In the genomic region with DNA sequence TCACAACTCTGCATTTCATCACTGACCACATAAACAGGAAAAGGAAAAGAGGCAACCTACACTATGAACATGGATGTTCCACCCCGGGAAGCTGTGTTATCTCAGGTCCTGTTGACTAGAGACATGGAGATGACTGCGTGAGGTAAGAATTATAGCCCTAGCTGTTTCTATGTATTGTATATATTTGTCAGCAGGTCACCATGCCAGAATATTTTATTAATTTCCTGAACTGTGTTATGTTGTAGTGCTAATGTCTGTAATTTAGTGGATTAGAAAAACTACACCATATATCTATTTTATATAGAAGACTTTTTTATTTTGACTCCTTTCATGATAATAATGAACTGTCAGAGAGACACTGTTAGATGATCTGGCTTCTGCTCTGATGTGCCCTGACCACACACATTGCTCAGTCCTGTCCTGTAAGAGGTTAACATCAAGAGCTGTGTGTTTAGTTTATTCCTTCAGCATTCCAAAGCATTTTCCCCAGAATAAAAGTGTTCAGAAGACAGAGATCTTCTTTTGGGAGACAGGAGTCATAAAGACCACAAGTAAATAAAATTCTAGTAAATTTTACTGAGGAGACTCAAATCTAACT, we compare ENCODE assay signal across 17 mouse cellular contexts.
A peak's percentile ranks its signal among the peaks of the same experiment; 100 is the strongest.
DNase-seq lines count a peak whose midpoint lies in the region; ATAC-seq and TF ChIP-seq lines count a peak whose summit lies in the region.
"Had no signal": no experiment of that assay in that cellular context is flagged by ENCODE, and none has a peak within 500 bp of the region (broad histone marks: within the 10 kb centered on the region; RNA-seq: fewer than 3 reads in every experiment).

No protein-coding gene starts in this region.

- no peaks in the 10 kb centered on the region for H3K36me3 ChIP-seq in embryonic facial prominence, embryonic 14.5 days (ENCODE audit: control insufficient read depth, insufficient read depth, low read length)
- H3K36me3 ChIP-seq in embryonic facial prominence, embryonic 10.5 days (replicated peaks) = no peaks in the 10 kb centered on the region
- no peaks in the 10 kb centered on the region for H3K36me3 ChIP-seq in heart, embryonic 16.5 days (ENCODE audit: control insufficient read depth, insufficient read depth)
- no peaks in the 10 kb centered on the region for H3K36me3 ChIP-seq in kidney, embryonic 16.5 days (ENCODE audit: insufficient read depth, low read length)
- H3K36me3 ChIP-seq in lung, embryonic 16.5 days (ENCODE audit: control insufficient read depth, insufficient read depth, low read length) = no peaks in the 10 kb centered on the region
- H3K36me3 ChIP-seq: hindbrain, embryonic 13.5 days; limb, embryonic 15.5 days had no signal

- ATAC-seq in embryonic facial prominence, embryonic 14.5 days (ENCODE audit: low read depth) = no peak
- no peak for ATAC-seq in heart, embryonic 16.5 days (replicated peaks; ENCODE audit: extremely low read depth, insufficient read depth, low FRiP score)
- ATAC-seq in kidney, embryonic 16.5 days (ENCODE audit: low FRiP score, low TSS enrichment) = peak; percentile 78
- no peak; the same call in 1 of the 2 replicates for ATAC-seq in lung, embryonic 16.5 days (ENCODE audit: low read depth)
- ATAC-seq: CD4-positive, CD25-positive, alpha-beta regulatory T cell, adult 4 months; Patski had no signal

- H3K27ac ChIP-seq in embryonic facial prominence, embryonic 14.5 days (replicated peaks; ENCODE audit: low read depth, low read length) = no peak overlapping the region; the same call in 1 of the 2 replicates
- H3K27ac ChIP-seq in embryonic facial prominence, embryonic 10.5 days (replicated peaks) = no peak overlapping the region
- peak overlapping the region; percentile 61 for H3K27ac ChIP-seq in heart, embryonic 16.5 days (ENCODE audit: low read length)
- H3K27ac ChIP-seq in kidney, embryonic 16.5 days (ENCODE audit: low read length) = no peak overlapping the region; the same call in 1 of the 2 replicates
- peak overlapping the region; percentile 2; the same call in 1 of the 2 replicates for H3K27ac ChIP-seq in lung, embryonic 16.5 days (ENCODE audit: low read length)
- H3K27ac ChIP-seq: forebrain, embryonic 13.5 days; hindbrain, embryonic 13.5 days; limb, embryonic 15.5 days had no signal

- no peak overlapping the region for H3K4me3 ChIP-seq in embryonic facial prominence, embryonic 14.5 days (ENCODE audit: low read depth, low read length)
- no peak overlapping the region for H3K4me3 ChIP-seq in embryonic facial prominence, embryonic 10.5 days
- H3K4me3 ChIP-seq in heart, embryonic 16.5 days (ENCODE audit: low read length) = no peak overlapping the region
- H3K4me3 ChIP-seq in kidney, embryonic 16.5 days (ENCODE audit: low read length) = no peak overlapping the region
- peak overlapping the region; percentile 17 for H3K4me3 ChIP-seq in lung, embryonic 16.5 days (ENCODE audit: low read length)
- H3K4me3 ChIP-seq in lung, adult 2 months (replicated peaks; ENCODE audit: extremely low read depth, low read depth, low read length) = no peak overlapping the region
- H3K4me3 ChIP-seq: forebrain, embryonic 13.5 days; hindbrain, embryonic 13.5 days; limb, embryonic 15.5 days had no signal

- 63% methylated on average over 2 of the region's 2 CpGs for WGBS in embryonic facial prominence, embryonic 14.5 days
- 83% methylated on average over 2 of the region's 2 CpGs for WGBS in embryonic facial prominence, embryonic 10.5 days
- 44% methylated on average over 2 of the region's 2 CpGs for WGBS in heart, embryonic 16.5 days
- 51% methylated on average over 2 of the region's 2 CpGs for WGBS in kidney, embryonic 16.5 days
- WGBS in lung, embryonic 16.5 days = 27% methylated on average over 2 of the region's 2 CpGs
- 32% methylated on average over 2 of the region's 2 CpGs for WGBS in lung, adult 2 months

- H3K4me1 ChIP-seq in embryonic facial prominence, embryonic 14.5 days (ENCODE audit: control insufficient read depth, insufficient read depth, low read length) = peaks cover 9% of the 10 kb centered on the region; the same call in 1 of the 2 replicates
- H3K4me1 ChIP-seq in embryonic facial prominence, embryonic 10.5 days = no peaks in the 10 kb centered on the region
- H3K4me1 ChIP-seq in heart, embryonic 16.5 days (ENCODE audit: control insufficient read depth, insufficient read depth, low read length) = peaks cover 6% of the 10 kb centered on the region
- H3K4me1 ChIP-seq in kidney, embryonic 16.5 days (ENCODE audit: insufficient read depth, low read length) = peaks cover 7% of the 10 kb centered on the region; the same call in 1 of the 2 replicates
- H3K4me1 ChIP-seq in lung, embryonic 16.5 days (replicated peaks; ENCODE audit: control insufficient read depth, insufficient read depth, low read length) = peaks cover 7% of the 10 kb centered on the region; the same call in 1 of the 2 replicates
- no peaks in the 10 kb centered on the region for H3K4me1 ChIP-seq in lung, adult 2 months (ENCODE audit: control insufficient read depth, insufficient read depth, low read length)
- H3K4me1 ChIP-seq: hindbrain, embryonic 13.5 days; limb, embryonic 15.5 days had no signal

- H3K4me2 ChIP-seq in embryonic facial prominence, embryonic 14.5 days (ENCODE audit: low read depth, low read length) = peak overlapping the region; percentile 23; the same call in 1 of the 2 replicates
- peak overlapping the region; percentile 44; the same call in 1 of the 2 replicates for H3K4me2 ChIP-seq in heart, embryonic 16.5 days (ENCODE audit: low read depth, low read length)
- peak overlapping the region; percentile 42; the same call in 1 of the 2 replicates for H3K4me2 ChIP-seq in kidney, embryonic 16.5 days (replicated peaks; ENCODE audit: low read depth, low read length)
- peak overlapping the region; percentile 36; the same call in 1 of the 2 replicates for H3K4me2 ChIP-seq in lung, embryonic 16.5 days (ENCODE audit: low read depth, low read length)
- H3K4me2 ChIP-seq: forebrain, embryonic 13.5 days; hindbrain, embryonic 13.5 days; limb, embryonic 15.5 days; midbrain, embryonic 11.5 days had no signal

- no peaks in the 10 kb centered on the region for H3K27me3 ChIP-seq in embryonic facial prominence, embryonic 14.5 days (replicated peaks; ENCODE audit: control insufficient read depth, insufficient read depth, low read length)
- H3K27me3 ChIP-seq in embryonic facial prominence, embryonic 10.5 days (replicated peaks; ENCODE audit: low read depth, poor library complexity, severe bottlenecking) = no peaks in the 10 kb centered on the region
- H3K27me3 ChIP-seq in heart, embryonic 16.5 days (ENCODE audit: control insufficient read depth, insufficient read depth, low read length) = no peaks in the 10 kb centered on the region
- H3K27me3 ChIP-seq in kidney, embryonic 16.5 days (ENCODE audit: insufficient read depth, low read length) = no peaks in the 10 kb centered on the region
- no peaks in the 10 kb centered on the region for H3K27me3 ChIP-seq in lung, embryonic 16.5 days (ENCODE audit: control insufficient read depth, insufficient read depth, low read depth, low read length)
- H3K27me3 ChIP-seq: forebrain, embryonic 13.5 days; hindbrain, embryonic 13.5 days; limb, embryonic 15.5 days had no signal

- no peaks in the 10 kb centered on the region for H3K9me3 ChIP-seq in embryonic facial prominence, embryonic 14.5 days (ENCODE audit: control insufficient read depth, low read length)
- H3K9me3 ChIP-seq in embryonic facial prominence, embryonic 10.5 days = no peaks in the 10 kb centered on the region
- H3K9me3 ChIP-seq in heart, embryonic 16.5 days (replicated peaks; ENCODE audit: control insufficient read depth, low read length) = no peaks in the 10 kb centered on the region
- H3K9me3 ChIP-seq in kidney, embryonic 16.5 days (ENCODE audit: low read length) = no peaks in the 10 kb centered on the region
- H3K9me3 ChIP-seq in lung, embryonic 16.5 days (ENCODE audit: control insufficient read depth, low read length) = no peaks in the 10 kb centered on the region
- H3K9me3 ChIP-seq: forebrain, embryonic 13.5 days; hindbrain, embryonic 13.5 days; limb, embryonic 15.5 days had no signal

- no peak for DNase-seq in embryonic facial prominence, embryonic 14.5 days (ENCODE audit: low spot score)
- DNase-seq in embryonic facial prominence, embryonic 10.5 days (ENCODE audit: low spot score) = no peak
- DNase-seq in heart, postnatal 4 days = no peak
- DNase-seq in kidney, adult 18-20 months = no peak
- no peak for DNase-seq in lung, adult 2 months
- DNase-seq: cerebellum, adult 8-10 months; right cerebral cortex, postnatal 25 days; thymus, adult 2 months had no signal

- TF ChIP-seq POLR2A in lung, adult 2 months (IDR thresholded peaks at IDR 0.05; ENCODE audit: borderline replicate concordance, extremely low read depth, low read depth, low read length) = no peak

- no peak for TF ChIP-seq CTCF in lung, adult 2 months (IDR thresholded peaks at IDR 0.05; ENCODE audit: insufficient read depth, low read length)

- no peak overlapping the region for H3K9ac ChIP-seq in embryonic facial prominence, embryonic 14.5 days (ENCODE audit: low read depth, low read length)
- no peak overlapping the region for H3K9ac ChIP-seq in heart, embryonic 16.5 days (ENCODE audit: low read length)
- H3K9ac ChIP-seq in kidney, embryonic 16.5 days (replicated peaks; ENCODE audit: low read length) = no peak overlapping the region
- no peak overlapping the region for H3K9ac ChIP-seq in lung, embryonic 16.5 days (ENCODE audit: low read length)
- H3K9ac ChIP-seq: forebrain, embryonic 13.5 days; hindbrain, embryonic 13.5 days; limb, embryonic 15.5 days had no signal

Comparison
In these comparisons a context has a peak if more than half of its experiments do, and no peak if none do; other contexts are left out.
1. H3K27ac ChIP-seq: peak in heart, embryonic 16.5 days (single experiment) and lung, embryonic 16.5 days (single experiment); none in embryonic facial prominence, embryonic 14.5 days (single experiment), embryonic facial prominence, embryonic 10.5 days (single experiment) and kidney, embryonic 16.5 days (single experiment).
2. Peak in every context shown above with its lines, with median percentiles within 50 percentile points of each other: H3K4me2 ChIP-seq.